Mouse (Mus musculus) retina, postnatal 7 days (tissue): ENCODE measurements around the gene Sgtb.

Source experiments
- DNase-seq: peaks from one replicate; pipeline ENCODE4 v3.0.0-alpha.2; 2012; ENCODE audit warnings: low read depth, low spot score

Sgtb gene

GRCm38 (mm10) chr13:104109288-104109815, at the start of gene Sgtb, which contains the start of gene Nln:
Gene Sgtb, plus strand, starts transcription at chr13:104109741.
Gene Nln, minus strand, starts transcription at chr13:104109614.
- peak; percentile 75 for DNase-seq

- no peak for DNase-seq
Observed at GRCm38 (mm10) chr13:104060231-104060630, 49.3 kb upstream of the Sgtb start.

GRCm38 (mm10) chr13:104061975-104062750, 47.4 kb upstream of the Sgtb start:
- DNase-seq, result no peak

- no peak for DNase-seq
Observed at GRCm38 (mm10) chr13:104063061-104063460, 46.5 kb upstream of the Sgtb start.

- no peak for DNase-seq
Observed at GRCm38 (mm10) chr13:104065649-104066347, 43.7 kb upstream of the Sgtb start.

- DNase-seq, result no peak
Observed at GRCm38 (mm10) chr13:104069216-104069615, 40.3 kb upstream of the Sgtb start.

- DNase-seq, result no peak
Observed at GRCm38 (mm10) chr13:104070703-104071102, 38.8 kb upstream of the Sgtb start.

GRCm38 (mm10) chr13:104072351-104072750, 37.2 kb upstream of the Sgtb start:
- no peak for DNase-seq

- no peak for DNase-seq
Observed at GRCm38 (mm10) chr13:104074230-104074629, 35.3 kb upstream of the Sgtb start.

- no peak for DNase-seq
Observed at GRCm38 (mm10) chr13:104074731-104075130, 34.8 kb upstream of the Sgtb start.

- DNase-seq, result no peak
Observed at GRCm38 (mm10) chr13:104076993-104077392, 32.5 kb upstream of the Sgtb start.

GRCm38 (mm10) chr13:104082504-104082903, 27.0 kb upstream of the Sgtb start:
- no peak for DNase-seq

- DNase-seq, result no peak
Observed at GRCm38 (mm10) chr13:104084600-104084999, 24.9 kb upstream of the Sgtb start.

GRCm38 (mm10) chr13:104089387-104089786, 20.2 kb upstream of the Sgtb start:
- peak; percentile 41 for DNase-seq

- no peak for DNase-seq
Observed at GRCm38 (mm10) chr13:104091734-104092133, 17.8 kb upstream of the Sgtb start.

GRCm38 (mm10) chr13:104094531-104095385, 14.8 kb upstream of the Sgtb start:
- no peak for DNase-seq

- no peak for DNase-seq
Observed at GRCm38 (mm10) chr13:104095955-104096354, 13.6 kb upstream of the Sgtb start.

- no peak for DNase-seq
Observed at GRCm38 (mm10) chr13:104097190-104097589, 12.4 kb upstream of the Sgtb start.

GRCm38 (mm10) chr13:104100416-104100815, 9.1 kb upstream of the Sgtb start:
- DNase-seq, result no peak

GRCm38 (mm10) chr13:104101606-104102235, 7.8 kb upstream of the Sgtb start:
- DNase-seq, result no peak

- no peak for DNase-seq
Observed at GRCm38 (mm10) chr13:104108651-104109287, 772 bp upstream of the Sgtb start.
